Mouse (Mus musculus) embryo, embryonic 9.5 days (tissue): Measurements from ENCODE around the gene Ciao1.
"Not testable (repeated sequence)": the region's sequence is repeated elsewhere in the genome, so short reads cannot be mapped to it uniquely, and the experiment has no call there.

Experiments used
- DNase-seq: peaks from one replicate; pipeline ENCODE4 v3.0.0-alpha.2; 2017; ENCODE audit errors: extremely low spot score

Gene Ciao1

DNA sequence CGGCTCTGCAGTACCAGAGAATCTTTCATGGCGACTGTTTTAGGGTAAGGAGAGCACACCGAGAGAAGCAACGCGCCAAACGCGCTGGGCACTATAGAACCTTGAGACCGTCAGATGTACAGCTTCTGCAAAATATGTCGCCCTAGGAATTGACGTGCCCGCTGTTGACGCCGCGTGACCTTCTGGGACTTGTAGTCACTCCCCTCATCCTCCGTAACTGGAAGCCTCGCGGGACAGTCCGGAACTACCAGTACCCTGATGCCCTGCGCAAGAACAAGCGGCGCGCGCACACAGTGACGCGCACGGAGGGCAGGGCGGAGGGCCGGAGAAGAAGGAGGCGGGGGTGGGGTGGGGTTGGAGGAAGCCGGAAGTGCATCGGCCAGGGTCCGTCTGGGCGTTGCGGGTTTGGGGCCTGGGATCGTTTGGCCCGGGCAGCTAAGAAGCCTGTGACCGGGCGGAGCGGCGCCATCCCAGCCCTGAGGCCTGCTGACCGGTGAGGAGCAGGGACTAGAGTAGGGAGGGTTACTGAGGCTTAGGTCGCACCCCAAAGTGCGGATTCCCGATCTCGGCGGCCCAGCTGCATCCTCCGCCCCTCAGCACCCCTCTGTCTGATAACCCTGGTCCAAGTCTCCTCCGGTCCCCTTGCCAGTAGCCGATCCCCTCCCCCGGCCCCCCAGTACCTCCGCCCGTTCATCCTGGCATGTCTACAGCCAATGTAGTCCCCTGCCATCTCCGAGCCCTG is at the start of gene Ciao1, which contains the start of gene Tmem127:
Gene Ciao1, minus strand, starts transcription at position 225 of the 742 bp plus-strand sequence.
Gene Tmem127, plus strand, starts transcription at position 317 of the 742 bp plus-strand sequence.
- DNase-seq, result peak; percentile 97

DNA sequence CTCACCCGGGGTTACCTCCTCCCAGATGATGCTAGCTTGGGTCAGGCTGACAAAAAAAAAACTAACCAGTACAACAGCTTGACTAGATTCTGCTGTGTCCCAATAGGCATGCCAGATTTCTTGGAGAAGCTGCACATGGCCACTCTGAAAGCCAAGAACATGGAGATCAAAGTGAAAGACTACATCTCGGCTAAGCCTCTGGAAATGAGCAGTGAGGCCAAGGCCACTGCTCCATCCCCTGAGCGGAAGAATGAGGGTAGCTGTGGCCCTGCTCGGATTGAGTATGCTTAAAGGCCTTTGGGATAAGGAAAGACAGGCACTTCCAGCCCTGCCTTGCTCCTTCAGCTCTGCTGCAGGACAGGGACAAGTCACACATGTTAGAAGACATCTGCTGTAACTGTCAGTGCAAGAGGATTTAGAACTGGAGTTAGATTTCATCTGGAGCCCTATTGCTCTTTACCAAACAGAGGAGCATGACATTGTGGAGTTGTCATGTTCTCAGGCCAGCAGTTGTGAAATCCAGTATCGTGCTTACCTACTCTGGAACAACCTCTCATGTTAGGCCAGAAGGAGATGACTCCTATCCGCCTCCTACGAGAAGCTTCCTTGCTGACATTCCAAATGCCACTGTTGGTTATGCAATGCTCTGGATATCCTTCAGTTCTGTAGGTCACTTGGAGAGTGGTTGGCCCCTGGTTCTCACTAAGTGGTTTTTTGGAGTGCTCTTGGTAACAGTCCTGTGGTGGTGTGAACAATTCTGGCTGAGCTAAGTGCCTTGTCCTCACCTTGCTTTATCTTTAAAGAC is 49.6 kb upstream of the Ciao1 start:
- no peak for DNase-seq

DNA sequence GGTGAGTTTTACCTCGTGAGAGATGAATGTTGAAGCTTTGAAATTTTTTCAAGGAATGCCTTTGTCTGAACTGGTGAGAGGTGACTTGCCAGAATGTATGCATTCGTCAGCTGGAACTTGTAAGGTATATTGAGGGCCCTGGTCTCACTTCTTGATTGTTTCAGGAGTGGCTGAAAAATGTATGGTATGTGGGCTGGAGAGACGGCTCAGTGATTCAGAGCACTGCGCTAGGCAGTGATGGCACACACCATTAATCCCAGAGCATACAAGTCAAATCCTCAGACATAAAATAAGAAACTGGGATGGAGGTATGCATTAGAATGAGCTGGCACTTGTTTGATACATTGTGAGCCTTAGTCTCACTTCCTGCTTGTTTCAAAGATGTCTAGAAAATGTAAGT is 44.6 kb upstream of the Ciao1 start:
- no peak for DNase-seq

DNA sequence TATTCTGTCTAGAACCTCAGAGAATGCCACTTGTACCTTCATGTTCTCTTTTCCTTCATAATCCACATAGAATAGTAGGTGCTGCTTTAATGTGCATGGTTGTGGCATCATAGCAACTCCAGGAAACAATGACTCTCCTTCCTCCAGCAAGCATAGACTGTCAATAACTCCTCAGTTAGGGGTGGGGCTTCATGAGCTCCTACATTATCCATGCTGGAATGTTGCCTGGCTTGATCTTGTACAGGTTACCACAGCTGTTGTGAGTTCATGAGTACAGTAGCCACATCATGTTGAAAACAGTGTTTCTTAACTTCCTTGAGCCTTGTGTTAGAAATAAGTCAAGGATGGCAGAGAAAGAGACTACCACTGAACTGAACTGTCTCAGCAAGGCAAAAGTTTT is 30.5 kb upstream of the Ciao1 start:
- DNase-seq, result no peak

DNA sequence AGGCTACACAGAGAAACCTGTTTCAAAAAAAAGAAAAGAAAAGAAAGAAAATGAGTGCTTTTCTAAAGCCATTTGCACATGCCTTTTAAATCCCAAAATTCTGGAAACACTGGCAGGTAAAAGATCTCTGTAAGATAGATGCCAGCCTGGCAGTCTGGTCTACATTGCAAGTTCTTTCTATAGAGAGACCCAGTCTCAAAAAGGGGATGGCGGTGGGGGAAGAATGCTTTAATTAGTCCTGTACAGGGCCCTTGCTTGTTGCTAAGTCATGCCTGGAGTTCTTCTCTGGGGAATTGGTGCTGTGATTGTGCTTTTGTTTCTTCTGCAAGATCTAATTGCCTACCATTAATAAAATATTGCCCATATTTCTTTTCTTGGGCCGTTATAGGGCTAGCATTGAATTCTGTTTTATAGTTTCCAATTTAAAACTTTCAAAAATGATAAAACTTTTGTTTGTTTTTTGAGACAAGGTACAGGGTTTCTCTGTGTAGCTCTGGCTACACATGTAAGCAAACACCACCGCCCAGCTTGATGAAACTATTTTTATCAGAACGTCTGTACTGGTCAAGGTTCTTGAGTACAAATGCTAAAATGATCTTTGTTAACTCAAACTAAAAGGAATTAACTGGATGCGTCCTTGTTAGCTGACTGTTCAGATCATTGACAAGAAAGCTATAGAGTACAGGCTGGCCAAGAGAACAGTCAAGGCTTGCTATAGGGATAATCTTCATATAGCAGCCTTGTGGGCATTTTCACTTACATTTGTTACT is 28.1 kb upstream of the Ciao1 start:
- DNase-seq, result no peak

DNA sequence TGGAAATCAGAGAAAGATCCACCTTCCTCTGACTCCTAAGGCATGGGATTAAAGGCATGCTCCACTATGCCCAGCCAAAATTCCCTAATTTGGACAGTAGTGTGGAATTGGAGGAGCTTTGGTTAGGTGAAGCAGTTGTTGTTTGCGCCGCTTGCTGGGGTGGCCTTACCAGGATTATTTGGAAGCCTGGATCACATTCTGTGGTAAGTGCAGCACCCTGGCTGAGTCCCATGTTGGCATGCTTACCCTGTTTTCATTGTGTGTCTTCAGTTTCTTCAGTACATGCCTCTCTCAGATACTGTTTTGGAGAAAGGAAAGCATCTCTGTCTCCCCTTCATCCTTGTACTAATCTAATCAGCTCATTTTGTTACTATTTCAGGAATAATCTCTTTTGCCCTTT is 27.0 kb upstream of the Ciao1 start:
- DNase-seq, result no peak

DNA sequence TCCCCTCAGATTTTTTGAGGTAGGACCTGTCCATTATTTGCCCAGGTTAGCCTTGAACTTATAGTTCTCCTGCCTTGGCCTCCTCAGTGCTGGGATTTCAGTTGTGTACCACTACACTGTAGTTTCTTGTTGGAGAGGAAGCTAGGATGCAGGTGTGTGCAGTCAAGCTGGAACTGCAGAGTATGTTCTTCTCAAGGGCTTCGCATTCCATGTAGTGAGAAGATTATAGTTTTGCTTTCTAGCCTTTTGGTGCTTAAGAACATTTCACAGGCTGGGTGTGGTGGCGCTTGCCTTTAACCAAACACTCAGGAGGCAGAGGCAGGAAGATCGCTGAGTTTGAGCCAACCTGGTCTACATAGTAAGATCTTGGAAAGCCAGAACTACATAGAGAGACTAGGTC is 25.2 kb upstream of the Ciao1 start:
- no peak for DNase-seq

DNA sequence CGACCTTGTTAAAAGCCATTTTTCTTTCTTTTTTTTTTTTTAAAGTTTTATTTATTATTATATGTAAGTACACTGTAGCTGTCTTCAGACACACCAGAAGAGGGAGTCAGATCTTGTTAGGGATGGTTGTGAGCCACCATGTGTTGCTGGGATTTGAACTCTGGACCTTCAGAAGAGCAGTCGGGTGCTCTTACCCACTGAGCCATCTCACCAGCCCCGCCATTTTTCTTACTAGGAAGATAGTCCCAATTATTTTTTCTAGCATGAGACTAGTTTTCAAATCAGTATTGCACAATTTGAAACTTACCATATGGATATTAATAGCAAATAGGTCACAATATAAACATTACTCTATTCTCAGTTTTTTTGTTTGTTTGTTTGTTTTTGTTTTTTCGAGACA is 24.4 kb upstream of the Ciao1 start:
- DNase-seq, result not testable (repeated sequence)

DNA sequence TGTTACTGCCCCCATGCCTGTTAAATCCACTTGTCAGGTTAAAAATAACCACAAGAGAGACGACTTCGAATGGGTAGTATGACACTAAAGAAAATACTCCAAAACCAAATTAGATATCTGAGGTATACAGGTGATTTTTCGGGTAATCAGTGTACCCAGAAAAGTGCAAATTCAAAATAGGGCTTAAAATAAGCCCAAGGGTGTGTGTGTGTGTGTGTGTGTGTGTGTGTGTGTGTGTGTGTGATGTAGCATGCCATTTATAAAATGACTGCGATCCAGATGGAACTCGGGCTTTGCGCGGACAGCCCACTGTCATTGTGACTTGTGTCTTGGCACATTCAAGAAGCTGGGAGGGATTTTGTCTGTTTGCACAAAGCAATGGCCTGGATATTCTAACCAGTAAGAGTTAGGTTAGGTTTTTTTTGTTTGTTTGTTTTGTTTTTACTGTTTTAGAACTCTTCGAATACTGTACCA is 23.5 kb upstream of the Ciao1 start:
- peak; percentile 7 for DNase-seq

DNA sequence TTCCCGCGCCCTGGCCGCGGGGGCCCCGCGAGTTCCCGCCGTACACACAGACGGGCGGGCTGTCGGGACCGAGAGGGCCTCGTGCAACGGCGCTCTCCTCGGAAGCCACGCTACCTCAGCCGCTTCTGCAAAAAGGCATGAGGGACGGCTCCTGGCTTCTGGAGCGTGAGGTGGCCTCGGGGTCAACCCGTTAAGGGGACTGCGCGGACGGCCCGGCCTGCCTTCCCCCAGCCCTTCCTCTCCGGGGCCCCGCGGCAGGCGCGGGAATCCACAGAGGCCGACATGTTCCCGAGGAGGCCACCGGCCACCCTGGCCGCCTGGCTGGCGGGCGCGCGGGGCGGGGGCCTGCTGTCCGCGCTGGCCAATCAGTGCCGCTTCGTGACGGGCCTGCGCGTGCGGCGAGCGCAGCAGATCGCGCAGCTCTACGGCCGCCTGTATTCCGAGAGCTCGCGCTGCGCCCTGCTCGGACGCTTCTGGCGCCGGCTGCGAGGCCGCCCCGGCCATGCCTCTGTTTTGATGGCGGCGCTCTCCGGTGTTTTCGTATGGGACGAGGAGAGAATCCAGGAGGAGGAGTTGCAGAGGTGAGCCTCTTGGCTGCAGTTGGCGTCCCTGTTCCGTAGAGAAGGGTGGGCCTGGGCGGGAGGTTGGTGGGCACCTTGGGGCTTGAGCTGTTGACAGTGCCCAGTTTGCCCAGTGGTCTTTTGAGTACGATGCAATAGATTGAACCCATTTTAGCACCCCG is 22.9 kb upstream of the Ciao1 start:
- peak; percentile 86 for DNase-seq

DNA sequence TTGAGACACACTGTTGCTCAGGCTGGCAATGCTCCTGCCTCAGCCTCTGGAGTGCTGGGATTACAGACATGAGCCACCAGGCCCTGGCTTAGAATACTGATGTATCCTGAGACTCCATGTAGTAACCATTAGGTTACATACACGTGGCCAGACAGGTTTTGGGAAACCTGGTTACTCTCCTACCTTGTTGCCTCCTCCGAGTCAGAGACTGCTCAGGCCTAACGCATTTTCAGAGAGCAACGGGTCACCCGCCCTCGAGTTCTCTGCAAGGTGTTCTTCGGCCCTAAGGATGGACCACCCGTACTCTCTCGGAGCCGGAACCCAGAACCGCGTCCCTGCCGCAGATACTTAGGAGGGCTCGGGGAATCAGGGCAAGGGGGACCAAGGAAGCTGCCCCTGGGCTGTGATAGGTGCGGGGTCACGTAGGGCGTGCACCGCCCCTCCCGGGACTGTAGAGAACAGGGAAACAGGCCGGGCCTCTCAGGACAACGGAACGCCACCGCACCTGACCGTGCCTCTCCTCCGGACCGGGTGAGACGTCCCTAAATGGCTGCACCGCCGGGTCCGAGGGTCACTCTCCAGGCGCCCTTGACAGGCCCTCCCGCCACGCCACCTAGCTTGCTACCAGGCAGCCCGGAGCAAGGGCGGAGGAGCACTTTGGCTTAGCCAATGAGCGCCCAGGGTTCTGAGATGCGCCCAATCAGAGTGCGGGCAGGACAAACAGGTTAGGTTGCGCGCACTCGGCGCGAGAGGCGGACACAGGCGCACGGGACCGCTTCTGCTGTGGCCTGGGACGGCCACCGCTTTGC is 22.1 kb upstream of the Ciao1 start, which contains the start of gene Stard7:
Gene Stard7, plus strand, starts transcription at position 728 of the 809 bp plus-strand sequence.
- DNase-seq, result peak; percentile 97

DNA sequence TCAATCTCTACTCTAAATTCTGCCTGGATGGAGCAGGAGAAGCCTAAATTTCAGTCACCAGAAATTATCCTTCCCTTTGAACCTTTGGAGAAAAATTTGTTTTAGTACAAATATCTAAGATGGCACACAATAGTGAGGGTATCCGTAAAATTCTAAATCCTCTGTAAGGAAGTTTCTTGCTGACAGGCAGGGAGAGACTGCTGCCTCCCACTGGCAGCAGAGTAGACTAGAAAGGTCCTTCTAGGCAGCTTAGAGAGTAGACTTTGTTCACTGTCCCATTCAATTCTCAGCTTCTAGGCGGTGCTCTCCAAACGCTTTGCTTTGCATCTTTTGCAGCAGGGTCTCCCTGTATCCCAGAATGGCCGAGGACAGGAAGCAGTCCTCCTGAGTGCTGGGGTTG is 20.2 kb upstream of the Ciao1 start:
- no peak for DNase-seq

DNA sequence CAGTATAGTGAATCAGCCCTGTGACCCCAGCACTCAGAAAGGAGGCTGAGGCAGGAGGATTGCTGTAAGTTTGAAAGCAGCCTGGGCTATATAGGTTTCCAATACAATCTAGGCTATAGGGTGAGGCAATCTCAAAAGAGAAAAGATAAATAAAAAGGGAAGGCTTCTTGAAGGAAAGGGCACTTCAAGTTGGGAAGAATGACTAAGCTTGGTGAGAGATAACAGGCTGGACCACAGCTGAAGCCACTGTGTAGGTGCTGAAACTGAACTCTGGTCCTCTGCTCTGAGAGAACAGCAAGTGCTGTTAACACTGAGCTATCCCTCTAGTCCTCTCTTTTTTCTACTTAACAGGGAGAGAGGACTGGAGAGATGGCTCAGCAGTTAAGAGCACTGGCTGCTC is 14.9 kb upstream of the Ciao1 start:
- no peak for DNase-seq

DNA sequence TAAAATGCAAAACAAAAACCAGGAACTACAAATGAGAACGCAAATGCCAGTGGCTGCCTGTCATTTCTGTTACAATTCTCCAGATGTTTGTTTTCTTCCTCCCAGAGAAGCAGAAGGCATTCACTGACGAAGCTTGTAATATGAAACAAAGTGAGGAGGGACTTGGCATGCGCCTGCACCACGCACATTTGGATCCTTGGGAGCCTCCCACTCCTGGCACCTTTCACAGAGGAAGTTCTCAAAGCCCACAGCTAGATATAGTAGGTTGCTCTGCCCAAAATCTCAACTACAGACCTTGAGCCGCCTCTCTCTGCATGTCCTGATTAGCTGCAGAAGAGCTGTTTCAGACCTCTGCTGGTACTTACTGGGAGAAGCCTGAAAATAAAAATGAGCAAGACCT is 11.7 kb upstream of the Ciao1 start:
- no peak for DNase-seq

DNA sequence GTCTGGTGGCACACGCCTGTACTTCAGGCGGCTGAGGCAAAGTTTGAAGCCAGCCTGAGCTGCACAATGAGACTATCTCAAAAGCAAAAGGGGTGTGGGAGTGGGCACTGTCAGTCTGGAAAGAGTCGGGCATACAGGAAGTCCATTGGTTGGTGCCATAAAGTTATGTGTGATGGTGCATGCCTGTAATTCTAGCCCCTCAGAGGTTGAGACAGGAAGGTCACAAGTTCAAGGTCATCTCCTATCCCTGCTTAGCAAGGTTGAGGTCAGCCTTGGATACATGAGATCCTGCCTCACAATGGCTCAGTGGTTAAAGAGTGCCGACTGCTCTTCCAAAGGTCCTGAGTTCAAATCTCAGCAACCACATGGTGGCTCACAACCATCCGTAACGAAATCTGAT is 7.7 kb upstream of the Ciao1 start:
- no peak for DNase-seq

DNA sequence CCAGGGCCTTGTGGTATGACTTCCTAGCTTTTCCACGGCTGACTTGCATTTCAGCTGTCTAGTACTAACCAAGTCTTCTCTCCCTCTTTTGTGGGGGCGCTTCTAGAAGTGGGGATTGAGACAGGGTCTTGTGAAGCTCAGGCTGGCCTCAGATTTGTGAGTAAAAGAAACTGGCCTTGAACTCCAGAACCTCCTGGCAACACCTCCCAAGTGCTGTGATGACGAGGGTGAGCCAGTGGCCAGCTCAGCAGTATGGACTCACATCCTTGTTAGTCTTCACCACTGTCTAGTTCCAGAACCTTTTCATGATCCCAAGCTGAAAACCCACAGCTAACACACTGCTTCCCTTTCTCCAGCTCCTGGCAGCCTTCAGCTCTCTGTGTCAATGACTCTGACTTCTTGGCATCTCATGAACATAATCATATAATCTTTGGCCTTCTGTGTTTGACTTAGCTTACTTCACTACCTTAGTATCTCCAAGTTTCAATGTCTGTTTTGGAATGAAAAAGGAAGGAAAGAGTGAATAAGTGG is 7.1 kb upstream of the Ciao1 start:
- DNase-seq, result no peak

DNA sequence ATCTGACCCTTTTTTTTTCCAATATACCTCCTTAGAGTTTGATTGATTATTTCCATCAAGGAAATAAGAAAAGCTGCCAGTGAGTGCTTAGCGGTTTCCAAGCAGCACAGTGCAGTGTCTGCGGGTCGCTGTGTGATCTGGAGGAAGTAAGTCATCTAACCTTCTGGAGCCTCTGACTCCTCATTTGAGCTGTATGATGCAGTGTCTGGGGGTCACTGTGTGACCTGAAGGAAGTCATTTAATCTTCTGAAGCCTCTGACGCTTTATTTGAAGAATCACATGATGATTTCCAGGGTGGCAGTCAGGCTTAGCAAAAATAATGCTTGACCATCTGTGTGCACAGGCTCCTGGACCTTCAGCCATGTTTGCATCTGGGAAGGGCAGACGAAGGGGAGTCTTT is 5.2 kb upstream of the Ciao1 start:
- DNase-seq, result no peak

DNA sequence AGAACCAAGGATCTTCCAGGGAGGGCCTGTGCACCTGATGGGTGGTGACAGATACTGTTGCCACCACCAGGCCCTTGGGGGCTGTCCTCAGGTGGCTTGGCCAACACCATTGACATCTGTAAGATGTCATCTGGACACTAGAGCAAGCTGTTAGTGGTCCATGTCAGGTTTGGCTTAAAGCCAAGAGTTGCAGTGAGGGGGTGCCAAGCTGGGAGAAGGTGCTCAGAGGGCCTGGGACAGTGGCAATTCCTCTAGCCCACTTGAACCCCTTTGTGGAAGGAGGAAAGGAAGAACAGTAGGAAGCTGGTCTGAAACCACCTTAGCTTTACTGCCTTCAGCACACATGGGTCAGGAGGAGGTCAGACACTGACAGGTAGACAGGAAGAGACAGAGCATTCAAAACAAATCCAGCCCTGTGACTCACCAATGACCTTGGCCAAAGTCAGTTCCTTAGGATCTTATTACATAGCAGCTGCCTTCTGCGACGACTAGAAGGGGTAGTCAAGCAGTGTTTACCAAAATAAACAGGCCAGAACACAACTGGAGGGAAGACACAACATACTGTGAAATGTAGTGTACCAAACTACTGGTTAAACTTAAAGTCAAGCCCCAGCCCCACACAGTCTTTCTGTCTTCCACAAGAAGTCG is 4.4 kb upstream of the Ciao1 start:
- no peak for DNase-seq

DNA sequence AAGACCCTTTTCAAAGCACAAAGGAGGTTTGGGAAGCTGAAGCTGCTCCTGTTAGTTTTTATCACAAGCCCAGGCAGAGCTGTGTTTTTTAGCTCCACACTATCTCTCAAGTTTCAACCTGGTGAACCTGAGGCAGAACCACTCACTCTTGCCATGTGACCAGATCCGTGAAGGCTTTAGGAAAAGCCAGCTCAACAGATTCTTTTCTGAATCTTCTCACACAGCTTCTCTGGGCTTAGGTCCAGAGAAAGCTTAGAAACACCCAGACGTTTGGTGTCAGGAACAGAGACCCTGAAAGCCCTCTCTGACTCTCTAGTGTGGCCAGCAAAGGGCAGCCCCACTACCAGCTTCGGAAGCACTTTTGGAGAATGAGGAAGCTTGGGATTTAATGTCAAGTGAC is 3.8 kb upstream of the Ciao1 start:
- DNase-seq, result no peak
